Mouse (Mus musculus): ENCODE measurements at regions not wholly inside any gene's neighbourhood (a gene's known extent, or its start where the extent isn't known, plus 50 kb on each side); places are given as distances from the start of the nearest gene placed in this dataset.

GRCm38 (mm10) chr4:101336371-101336770, 71.3 kb upstream of the Jak1 start:
- H3K27ac ChIP-seq (ENCODE audit: low read depth, low read length): no peak overlapping the region
- H3K27me3 ChIP-seq (replicated peaks; ENCODE audit: control insufficient read depth, insufficient read depth, low read length): no peaks in the 10 kb centered on the region
- no peak overlapping the region for H3K4me3 ChIP-seq (ENCODE audit: low read depth, low read length)
- H3K9me3 ChIP-seq (ENCODE audit: control insufficient read depth): no peaks in the 10 kb centered on the region
- TF ChIP-seq CTCF (IDR thresholded peaks at IDR 0.05; ENCODE audit: low read depth): no peak
- H3K4me1 ChIP-seq (replicated peaks; ENCODE audit: control insufficient read depth, insufficient read depth, low read length): no peaks in the 10 kb centered on the region; the same call in 1 of the 2 replicates
- no peak overlapping the region for H3K9ac ChIP-seq (ENCODE audit: low read depth, low read length)
- no peaks in the 10 kb centered on the region for H3K36me3 ChIP-seq (ENCODE audit: control insufficient read depth, insufficient read depth)
- ATAC-seq: no peak
- H3K4me2 ChIP-seq (replicated peaks; ENCODE audit: low read depth): no peak overlapping the region

GRCm38 (mm10) chr4:101333868-101334267, 68.8 kb upstream of the Jak1 start:
- Histone ChIP-seq H3K4me1 (replicated peaks; ENCODE audit: control insufficient read depth, insufficient read depth, low read length) (peaks cover 6% of the 10 kb centered on the region; the same call in 1 of the 2 replicates), H3K9ac (ENCODE audit: low read depth, low read length) (no peak overlapping the region), H3K4me3 (ENCODE audit: low read depth, low read length) (no peak overlapping the region), H3K27me3 (replicated peaks; ENCODE audit: control insufficient read depth, insufficient read depth, low read length) (no peaks in the 10 kb centered on the region), H3K9me3 (ENCODE audit: control insufficient read depth) (no peaks in the 10 kb centered on the region), H3K27ac (ENCODE audit: low read depth, low read length) (no peak overlapping the region), H3K36me3 (ENCODE audit: control insufficient read depth, insufficient read depth) (no peaks in the 10 kb centered on the region), H3K4me2 (replicated peaks; ENCODE audit: low read depth) (no peak overlapping the region)
- WGBS: 95% methylated on average over 10 of the region's 10 CpGs
- ATAC-seq: no peak
- TF ChIP-seq CTCF (IDR thresholded peaks at IDR 0.05; ENCODE audit: low read depth): no peak

- H3K4me2 ChIP-seq (replicated peaks; ENCODE audit: low read depth): no peak overlapping the region
- no peak for ATAC-seq
- H3K4me1 ChIP-seq (replicated peaks; ENCODE audit: control insufficient read depth, insufficient read depth, low read length): peaks cover 6% of the 10 kb centered on the region; the same call in 1 of the 2 replicates
- H3K36me3 ChIP-seq (ENCODE audit: control insufficient read depth, insufficient read depth): no peaks in the 10 kb centered on the region
- H3K9me3 ChIP-seq (ENCODE audit: control insufficient read depth): no peaks in the 10 kb centered on the region
- 65% methylated on average over 3 of the region's 3 CpGs for WGBS
- TF ChIP-seq CTCF (IDR thresholded peaks at IDR 0.05; ENCODE audit: low read depth): no peak
- no peak overlapping the region for H3K27ac ChIP-seq (ENCODE audit: low read depth, low read length)
- no peak overlapping the region for H3K9ac ChIP-seq (ENCODE audit: low read depth, low read length)
- H3K4me3 ChIP-seq (ENCODE audit: low read depth, low read length): no peak overlapping the region
- no peaks in the 10 kb centered on the region for H3K27me3 ChIP-seq (replicated peaks; ENCODE audit: control insufficient read depth, insufficient read depth, low read length)
Observed at GRCm38 (mm10) chr4:101333036-101333435, 68.0 kb upstream of the Jak1 start.

- no peaks in the 10 kb centered on the region for H3K27me3 ChIP-seq (replicated peaks; ENCODE audit: control insufficient read depth, insufficient read depth, low read length)
- peaks cover 6% of the 10 kb centered on the region; the same call in 1 of the 2 replicates for H3K4me1 ChIP-seq (replicated peaks; ENCODE audit: control insufficient read depth, insufficient read depth, low read length)
- H3K27ac ChIP-seq (ENCODE audit: low read depth, low read length): no peak overlapping the region
- H3K4me2 ChIP-seq (replicated peaks; ENCODE audit: low read depth): no peak overlapping the region
- no peaks in the 10 kb centered on the region for H3K9me3 ChIP-seq (ENCODE audit: control insufficient read depth)
- no peaks in the 10 kb centered on the region for H3K36me3 ChIP-seq (ENCODE audit: control insufficient read depth, insufficient read depth)
- ATAC-seq: no peak
- 50% methylated on average over 4 of the region's 4 CpGs for WGBS
- H3K4me3 ChIP-seq (ENCODE audit: low read depth, low read length): no peak overlapping the region
- no peak overlapping the region for H3K9ac ChIP-seq (ENCODE audit: low read depth, low read length)
- TF ChIP-seq CTCF (IDR thresholded peaks at IDR 0.05; ENCODE audit: low read depth): no peak
Observed at GRCm38 (mm10) chr4:101331231-101331630, 66.1 kb upstream of the Jak1 start.

- no peak overlapping the region for H3K27ac ChIP-seq (ENCODE audit: low read depth, low read length)
- ATAC-seq: no peak
- no peak overlapping the region for H3K4me3 ChIP-seq (ENCODE audit: low read depth, low read length)
- no peak for TF ChIP-seq CTCF (IDR thresholded peaks at IDR 0.05; ENCODE audit: low read depth)
- 0 out of 2 replicates have a peak, but pooled peaks cover 3% of the 10 kb centered on the region for H3K27me3 ChIP-seq (replicated peaks; ENCODE audit: control insufficient read depth, insufficient read depth, low read length)
- H3K9ac ChIP-seq (ENCODE audit: low read depth, low read length): no peak overlapping the region
- H3K9me3 ChIP-seq (ENCODE audit: control insufficient read depth): no peaks in the 10 kb centered on the region
- 88% methylated on average over 7 of the region's 7 CpGs for WGBS
- H3K36me3 ChIP-seq (ENCODE audit: control insufficient read depth, insufficient read depth): no peaks in the 10 kb centered on the region
- H3K4me2 ChIP-seq (replicated peaks; ENCODE audit: low read depth): no peak overlapping the region
- peaks cover 6% of the 10 kb centered on the region; the same call in 1 of the 2 replicates for H3K4me1 ChIP-seq (replicated peaks; ENCODE audit: control insufficient read depth, insufficient read depth, low read length)
Observed at GRCm38 (mm10) chr4:101329060-101329459, 64.0 kb upstream of the Jak1 start.

- H3K36me3 ChIP-seq (ENCODE audit: control insufficient read depth, insufficient read depth): no peaks in the 10 kb centered on the region
- no peak for ATAC-seq
- 89% methylated on average over 3 of the region's 3 CpGs for WGBS
- H3K4me2 ChIP-seq (replicated peaks; ENCODE audit: low read depth): no peak overlapping the region
- peaks cover 5% of the 10 kb centered on the region; the same call in 1 of the 2 replicates for H3K4me1 ChIP-seq (replicated peaks; ENCODE audit: control insufficient read depth, insufficient read depth, low read length)
- no peak overlapping the region for H3K27ac ChIP-seq (ENCODE audit: low read depth, low read length)
- H3K4me3 ChIP-seq (ENCODE audit: low read depth, low read length): no peak overlapping the region
- no peaks in the 10 kb centered on the region for H3K9me3 ChIP-seq (ENCODE audit: control insufficient read depth)
- TF ChIP-seq CTCF (IDR thresholded peaks at IDR 0.05; ENCODE audit: low read depth): peak; percentile 15; the same call in 1 of the 2 replicates
- H3K9ac ChIP-seq (ENCODE audit: low read depth, low read length): no peak overlapping the region
- 0 out of 2 replicates have a peak, but pooled peaks cover 4% of the 10 kb centered on the region for H3K27me3 ChIP-seq (replicated peaks; ENCODE audit: control insufficient read depth, insufficient read depth, low read length)
Observed at GRCm38 (mm10) chr4:101326067-101326466, 61.0 kb upstream of the Jak1 start.

GRCm38 (mm10) chr4:101321731-101322130, 56.6 kb upstream of the Jak1 start:
- Histone ChIP-seq H3K4me3 (ENCODE audit: low read depth, low read length) (no peak overlapping the region), H3K36me3 (ENCODE audit: control insufficient read depth, insufficient read depth) (no peaks in the 10 kb centered on the region)
- no peak for TF ChIP-seq CTCF (IDR thresholded peaks at IDR 0.05; ENCODE audit: low read depth)

More at GRCm38 (mm10) chr4:101321731-101322130, 56.6 kb upstream of the Jak1 start:
- no peak overlapping the region for H3K4me2 ChIP-seq (replicated peaks; ENCODE audit: low read depth)
- H3K9ac ChIP-seq (ENCODE audit: low read depth, low read length): no peak overlapping the region
- 58% methylated on average over 2 of the region's 2 CpGs for WGBS
- H3K9me3 ChIP-seq (ENCODE audit: control insufficient read depth): no peaks in the 10 kb centered on the region
- H3K27me3 ChIP-seq (replicated peaks; ENCODE audit: control insufficient read depth, insufficient read depth, low read length): 0 out of 2 replicates have a peak, but pooled peaks cover 4% of the 10 kb centered on the region
- no peaks in the 10 kb centered on the region for H3K4me1 ChIP-seq (replicated peaks; ENCODE audit: control insufficient read depth, insufficient read depth, low read length)
- no peak for ATAC-seq
- no peak overlapping the region for H3K27ac ChIP-seq (ENCODE audit: low read depth, low read length)
